ENCODE assay signal across 27 mouse cellular contexts in genomic region chr3:118875871-118876270, GRCm38 (mm10).
"Had no signal": no experiment of that assay in that cellular context is flagged by ENCODE, and none has a peak within 500 bp of the region (broad histone marks: within the 10 kb centered on the region; RNA-seq: fewer than 3 reads in every experiment).

No protein-coding gene starts in this region.

- H3K9ac ChIP-seq: heart, embryonic 13.5 days; heart, embryonic 15.5 days; hindbrain, embryonic 13.5 days; hindbrain, embryonic 15.5 days; kidney, embryonic 15.5 days; limb, embryonic 12.5 days; liver, embryonic 13.5 days had no signal

- ATAC-seq: hindbrain, postnatal 0 days; intestine, embryonic 16.5 days had no signal

- H3K4me3 ChIP-seq: heart, adult 2 months; heart, embryonic 13.5 days; heart, embryonic 15.5 days; hindbrain, embryonic 13.5 days; hindbrain, embryonic 15.5 days; kidney, embryonic 15.5 days; limb, embryonic 10.5 days; limb, embryonic 12.5 days; liver, embryonic 13.5 days had no signal

- H3K36me3 ChIP-seq: heart, embryonic 13.5 days; heart, embryonic 15.5 days; hindbrain, embryonic 13.5 days; hindbrain, embryonic 15.5 days; kidney, embryonic 15.5 days; limb, embryonic 10.5 days; limb, embryonic 12.5 days; liver, embryonic 13.5 days had no signal

- H3K9me3 ChIP-seq: heart, embryonic 13.5 days; heart, embryonic 15.5 days; hindbrain, embryonic 13.5 days; hindbrain, embryonic 15.5 days; kidney, embryonic 15.5 days; limb, embryonic 10.5 days; limb, embryonic 12.5 days; liver, embryonic 13.5 days had no signal

- DNase-seq: gastrocnemius, postnatal 14 days; gastrocnemius, postnatal 36 days; heart, adult 11 months; heart, adult 2 months; heart, postnatal 14 days; heart, postnatal 36 days; kidney, adult 11 months; kidney, adult 2 months; kidney, adult 9 months; kidney, postnatal 14 days; kidney, postnatal 36 days; layer of hippocampus, adult 9-11 months; layer of hippocampus, postnatal 36 days; liver; liver, embryonic 13.5 days had no signal

- H3K27me3 ChIP-seq: heart, embryonic 13.5 days; heart, embryonic 15.5 days; hindbrain, embryonic 13.5 days; hindbrain, embryonic 15.5 days; kidney, embryonic 15.5 days; limb, embryonic 12.5 days; liver, embryonic 13.5 days had no signal

- H3K27ac ChIP-seq: heart, adult 2 months; heart, embryonic 13.5 days; heart, embryonic 15.5 days; hindbrain, embryonic 13.5 days; hindbrain, embryonic 15.5 days; hindbrain, postnatal 0 days; kidney, embryonic 15.5 days; kidney, postnatal 0 days; limb, embryonic 10.5 days; limb, embryonic 12.5 days; liver, embryonic 13.5 days had no signal

- H3K4me1 ChIP-seq: heart, embryonic 13.5 days; heart, embryonic 15.5 days; hindbrain, embryonic 13.5 days; hindbrain, embryonic 15.5 days; kidney, embryonic 15.5 days; limb, embryonic 10.5 days; limb, embryonic 12.5 days; liver, embryonic 13.5 days had no signal

- H3K4me2 ChIP-seq: heart, embryonic 11.5 days; heart, embryonic 13.5 days; heart, embryonic 15.5 days; hindbrain, embryonic 13.5 days; hindbrain, embryonic 15.5 days; kidney, embryonic 15.5 days; limb, embryonic 12.5 days; liver, embryonic 11.5 days; liver, embryonic 13.5 days had no signal
